Comparison of ENCODE assay signal across 11 mouse cellular contexts in the genomic region with DNA sequence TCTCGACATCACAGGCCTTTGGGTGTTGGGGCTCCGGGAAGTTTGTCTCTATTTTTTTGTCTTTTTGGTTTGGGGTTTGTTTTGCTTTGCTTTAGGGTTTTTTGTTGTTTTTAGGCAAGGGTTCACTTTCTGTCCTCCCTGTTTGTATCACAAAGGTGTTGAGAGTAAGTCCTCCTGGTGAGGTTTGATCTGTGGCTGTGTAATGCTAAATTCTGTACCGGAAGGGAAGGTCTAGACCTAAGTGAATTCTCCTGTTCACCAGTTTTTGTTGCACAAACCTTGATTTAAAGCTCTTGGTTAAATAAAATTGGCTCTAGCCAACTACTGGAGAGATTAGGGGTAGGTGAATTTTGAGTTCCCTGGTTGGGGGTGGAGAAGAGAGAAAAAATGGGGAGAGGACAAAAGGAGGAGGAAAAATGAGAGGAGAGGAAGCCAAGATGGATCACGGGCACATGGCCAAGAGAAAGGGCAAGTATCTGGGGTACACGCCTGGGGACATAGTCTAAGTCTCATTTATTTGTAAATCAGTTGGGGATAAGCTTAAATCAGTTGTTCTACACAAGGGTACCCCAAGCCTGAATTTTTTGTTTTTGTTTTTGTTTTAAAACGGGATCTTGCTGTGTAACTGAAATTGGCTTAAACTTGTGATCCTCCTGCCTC. TPM values are rescaled to one million over a fixed set of nuclear protein-coding genes. Genes with fewer than 3 reads are reported as not detected.
DNase-seq lines count a peak whose midpoint lies in the region; ATAC-seq and TF ChIP-seq lines count a peak whose summit lies in the region.
"Had no signal": no experiment of that assay in that cellular context is flagged by ENCODE, and none has a peak within 500 bp of the region (broad histone marks: within the 10 kb centered on the region; RNA-seq: fewer than 3 reads in every experiment).

No protein-coding gene starts in this region.

- H3K9ac ChIP-seq in hindbrain, embryonic 16.5 days (ENCODE audit: low read depth, low read length), result no peak overlapping the region
- H3K9ac ChIP-seq in hindbrain, embryonic 11.5 days (ENCODE audit: low read depth, low read length), result no peak overlapping the region
- no peak overlapping the region for H3K9ac ChIP-seq in lung, embryonic 15.5 days
- H3K9ac ChIP-seq in stomach, embryonic 16.5 days (ENCODE audit: low read length), result no peak overlapping the region
- H3K9ac ChIP-seq in liver, embryonic 11.5 days (ENCODE audit: low read depth, low read length), result no peak overlapping the region

- H3K4me1 ChIP-seq in hindbrain, embryonic 16.5 days (ENCODE audit: control insufficient read depth, insufficient read depth, low read depth, low read length), result no peaks in the 10 kb centered on the region; the same call in 1 of the 2 replicates
- no peaks in the 10 kb centered on the region for H3K4me1 ChIP-seq in hindbrain, embryonic 11.5 days (replicated peaks; ENCODE audit: control insufficient read depth, insufficient read depth, low read length)
- peaks cover 9% of the 10 kb centered on the region for H3K4me1 ChIP-seq in lung, embryonic 15.5 days
- peaks cover 4% of the 10 kb centered on the region; the same call in 1 of the 2 replicates for H3K4me1 ChIP-seq in lung, adult 2 months (ENCODE audit: control insufficient read depth, insufficient read depth, low read length)
- H3K4me1 ChIP-seq in stomach, embryonic 16.5 days (ENCODE audit: control insufficient read depth, insufficient read depth, low read length), result peaks cover 19% of the 10 kb centered on the region; the same call in 1 of the 2 replicates
- H3K4me1 ChIP-seq in liver, embryonic 11.5 days (replicated peaks; ENCODE audit: control insufficient read depth, insufficient read depth, low read length), result no peaks in the 10 kb centered on the region

- H3K4me2 ChIP-seq in hindbrain, embryonic 16.5 days (ENCODE audit: low read length), result no peak overlapping the region
- H3K4me2 ChIP-seq in hindbrain, embryonic 11.5 days (replicated peaks; ENCODE audit: low read depth, low read length), result no peak overlapping the region
- H3K4me2 ChIP-seq in lung, embryonic 15.5 days, result no peak overlapping the region
- peak overlapping the region; percentile 39; the same call in 1 of the 2 replicates for H3K4me2 ChIP-seq in stomach, embryonic 16.5 days (ENCODE audit: low read depth, low read length)
- no peak overlapping the region for H3K4me2 ChIP-seq in liver, embryonic 11.5 days

- peaks cover 23% of the 10 kb centered on the region for H3K36me3 ChIP-seq in hindbrain, embryonic 16.5 days (ENCODE audit: control insufficient read depth, insufficient read depth, low read length)
- H3K36me3 ChIP-seq in hindbrain, embryonic 11.5 days (ENCODE audit: control insufficient read depth, insufficient read depth, low read length), result peaks cover 12% of the 10 kb centered on the region
- H3K36me3 ChIP-seq in lung, embryonic 15.5 days, result peaks cover 35% of the 10 kb centered on the region
- H3K36me3 ChIP-seq in stomach, embryonic 16.5 days (ENCODE audit: control insufficient read depth, insufficient read depth, low read length), result peaks cover 9% of the 10 kb centered on the region; the same call in 1 of the 2 replicates
- peaks cover 25% of the 10 kb centered on the region for H3K36me3 ChIP-seq in liver, embryonic 11.5 days (ENCODE audit: control insufficient read depth, insufficient read depth, low read length)

- DNase-seq in cerebellum, postnatal 10 days, result peak; percentile 69 to 70
- DNase-seq in cerebellum, adult 18-20 months, result no peak
- no peak for DNase-seq in hindbrain, embryonic 11.5 days (ENCODE audit: low spot score)
- no peak for DNase-seq in lung, adult 2 months
- no peak for DNase-seq in liver, embryonic 11.5 days (ENCODE audit: low spot score)
- DNase-seq: embryo, embryonic 11 days had no signal

- 89% methylated on average over 6 of the region's 6 CpGs for WGBS in hindbrain, embryonic 16.5 days
- 94% methylated on average over 6 of the region's 6 CpGs for WGBS in hindbrain, embryonic 11.5 days
- WGBS in lung, embryonic 15.5 days, result 82% methylated on average over 6 of the region's 6 CpGs
- WGBS in lung, adult 2 months, result 72% methylated on average over 6 of the region's 6 CpGs
- 85% methylated on average over 6 of the region's 6 CpGs for WGBS in stomach, embryonic 16.5 days
- 87% methylated on average over 6 of the region's 6 CpGs for WGBS in liver, embryonic 11.5 days

- H3K9me3 ChIP-seq in hindbrain, embryonic 16.5 days (ENCODE audit: control insufficient read depth, low read length), result no peaks in the 10 kb centered on the region
- H3K9me3 ChIP-seq in hindbrain, embryonic 11.5 days (ENCODE audit: control insufficient read depth, low read length), result no peaks in the 10 kb centered on the region
- no peaks in the 10 kb centered on the region for H3K9me3 ChIP-seq in lung, embryonic 15.5 days
- H3K9me3 ChIP-seq in stomach, embryonic 16.5 days (replicated peaks; ENCODE audit: control insufficient read depth, low read length), result no peaks in the 10 kb centered on the region
- no peaks in the 10 kb centered on the region for H3K9me3 ChIP-seq in liver, embryonic 11.5 days (ENCODE audit: control insufficient read depth, low read length)
- H3K9me3 ChIP-seq: midbrain, embryonic 10.5 days had no signal

- TF ChIP-seq POLR2A in lung, adult 2 months (IDR thresholded peaks at IDR 0.05; ENCODE audit: borderline replicate concordance, extremely low read depth, low read depth, low read length), result no peak

- 0 out of 2 replicates have a peak overlapping the region, but pooled peaks have one; percentile 34 for H3K27ac ChIP-seq in hindbrain, embryonic 16.5 days (ENCODE audit: low read depth, low read length)
- H3K27ac ChIP-seq in hindbrain, embryonic 11.5 days (ENCODE audit: low read depth, low read length), result no peak overlapping the region
- peak overlapping the region; percentile 11; the same call in 1 of the 2 replicates for H3K27ac ChIP-seq in lung, embryonic 15.5 days
- H3K27ac ChIP-seq in stomach, embryonic 16.5 days (ENCODE audit: low read length), result no peak overlapping the region
- H3K27ac ChIP-seq in liver, embryonic 11.5 days (ENCODE audit: low read depth, low read length), result no peak overlapping the region
- H3K27ac ChIP-seq: kidney, postnatal 0 days; midbrain, embryonic 10.5 days had no signal

- TF ChIP-seq CTCF in lung, adult 2 months (IDR thresholded peaks at IDR 0.05; ENCODE audit: insufficient read depth, low read length), result no peak

- no peak overlapping the region for H3K4me3 ChIP-seq in hindbrain, embryonic 16.5 days (ENCODE audit: low read length)
- H3K4me3 ChIP-seq in hindbrain, embryonic 11.5 days (ENCODE audit: low read depth, low read length), result no peak overlapping the region
- H3K4me3 ChIP-seq in lung, embryonic 15.5 days, result no peak overlapping the region
- H3K4me3 ChIP-seq in lung, adult 2 months (replicated peaks; ENCODE audit: extremely low read depth, low read depth, low read length), result no peak overlapping the region
- H3K4me3 ChIP-seq in stomach, embryonic 16.5 days (replicated peaks; ENCODE audit: low read length), result no peak overlapping the region
- H3K4me3 ChIP-seq in liver, embryonic 11.5 days (ENCODE audit: low read depth, low read length), result no peak overlapping the region
- H3K4me3 ChIP-seq: midbrain, embryonic 10.5 days had no signal

- no peaks in the 10 kb centered on the region for H3K27me3 ChIP-seq in hindbrain, embryonic 16.5 days (replicated peaks; ENCODE audit: control insufficient read depth, insufficient read depth, low read length)
- no peaks in the 10 kb centered on the region for H3K27me3 ChIP-seq in hindbrain, embryonic 11.5 days (ENCODE audit: control insufficient read depth, insufficient read depth, low read length)
- no peaks in the 10 kb centered on the region for H3K27me3 ChIP-seq in lung, embryonic 15.5 days
- no peaks in the 10 kb centered on the region for H3K27me3 ChIP-seq in stomach, embryonic 16.5 days (ENCODE audit: control insufficient read depth, insufficient read depth, low read length)
- no peaks in the 10 kb centered on the region for H3K27me3 ChIP-seq in liver, embryonic 11.5 days (replicated peaks; ENCODE audit: control insufficient read depth, insufficient read depth, low read length)

- no peak for ATAC-seq in hindbrain, embryonic 16.5 days
- no peak for ATAC-seq in hindbrain, embryonic 11.5 days (ENCODE audit: low FRiP score)
- no peak for ATAC-seq in lung, embryonic 15.5 days (ENCODE audit: borderline replicate concordance, extremely low read depth, low FRiP score, low TSS enrichment)
- ATAC-seq in stomach, embryonic 16.5 days (ENCODE audit: insufficient read depth, low FRiP score), result no peak
- no peak for ATAC-seq in liver, embryonic 11.5 days (replicated peaks; ENCODE audit: low FRiP score)

RNA-seq across cellular contexts. Expression of gene Mlxip, which starts 18.7 kb away (rescaled TPM):
- polyA plus RNA-seq in hindbrain, embryonic 16.5 days (2015; fragmentation: Nextera tagmentation; extraction: Ambion mirVana), result 15.2 and 20.7 TPM in 2 replicates
- 16.8 and 18.2 TPM in 2 replicates for polyA plus RNA-seq in hindbrain, embryonic 11.5 days (2014; fragmentation: Nextera tagmentation; extraction: Ambion mirVana)
- 17.1 and 20.6 TPM in 2 replicates for polyA plus RNA-seq in lung, embryonic 15.5 days (2015; fragmentation: Nextera tagmentation; extraction: Ambion mirVana)
- polyA plus RNA-seq in lung, adult 2 months (2012; rRNA removed), result 61.2 and 75.4 TPM in 2 replicates
- 17.3 and 17.4 TPM in 2 replicates for polyA plus RNA-seq in stomach, embryonic 16.5 days (2015; fragmentation: Nextera tagmentation; extraction: Ambion mirVana)
- polyA plus RNA-seq in liver, embryonic 11.5 days (2014; fragmentation: Nextera tagmentation; extraction: Ambion mirVana), result 13.7 and 14.0 TPM in 2 replicates

RNA-seq across cellular contexts. Expression of gene Bcl7a, which starts 32.3 kb away (rescaled TPM):
- 31.1 and 36.7 TPM in 2 replicates for polyA plus RNA-seq in hindbrain, embryonic 16.5 days (2015; fragmentation: Nextera tagmentation; extraction: Ambion mirVana)
- polyA plus RNA-seq in hindbrain, embryonic 11.5 days (2014; fragmentation: Nextera tagmentation; extraction: Ambion mirVana), result 56.8 and 63.7 TPM in 2 replicates
- 21.2 and 24.6 TPM in 2 replicates for polyA plus RNA-seq in lung, embryonic 15.5 days (2015; fragmentation: Nextera tagmentation; extraction: Ambion mirVana)
- 9.4 and 11.9 TPM in 2 replicates for polyA plus RNA-seq in lung, adult 2 months (2012; rRNA removed)
- 18.7 and 20.4 TPM in 2 replicates for polyA plus RNA-seq in stomach, embryonic 16.5 days (2015; fragmentation: Nextera tagmentation; extraction: Ambion mirVana)
- 18.2 and 21.1 TPM in 2 replicates for polyA plus RNA-seq in liver, embryonic 11.5 days (2014; fragmentation: Nextera tagmentation; extraction: Ambion mirVana)

Comparison
In these comparisons a context has a peak if more than half of its experiments do, and no peak if none do; other contexts are left out.
1. DNase-seq: peak in cerebellum, postnatal 10 days (2 of 2); none in cerebellum, adult 18-20 months (0 of 2), hindbrain, embryonic 11.5 days (single experiment), lung, adult 2 months (single experiment) and liver, embryonic 11.5 days (single experiment).
2. H3K27ac ChIP-seq: peak in hindbrain, embryonic 16.5 days (single experiment) and lung, embryonic 15.5 days (single experiment); none in hindbrain, embryonic 11.5 days (single experiment), stomach, embryonic 16.5 days (single experiment) and liver, embryonic 11.5 days (single experiment).